Mouse (Mus musculus) cerebellum, adult 2 months (tissue): Measurements from ENCODE around the gene Prtg.

Experiments used
- CTCF ChIP-seq: fragments of 200-500 bp; IDR thresholded peaks from 2 replicates; pipeline ENCODE4 v1.5.1; 2011; ENCODE audit warnings: low read depth, mild to moderate bottlenecking, control low read depth, low read length, moderate library complexity, borderline replicate concordance; ENCODE audit not compliant: insufficient read depth
- POLR2A ChIP-seq: fragments of 200-500 bp; IDR thresholded peaks from 2 replicates; pipeline ENCODE4 v1.6.1; 2011; ENCODE audit warnings: low read length, control low read depth, borderline replicate concordance; ENCODE audit not compliant: insufficient read depth

GRCm38 (mm10) chr9:72808586-72808985 lies 1.9 kb downstream of the Prtg start:
- no peak for TF ChIP-seq CTCF
- TF ChIP-seq POLR2A = no peak
